Mouse (Mus musculus): ENCODE results near the gene Zfp551.
A peak's percentile ranks its signal among the peaks of the same experiment; 100 is the strongest.

GRCm38 (mm10) chr7:12422245-12422849 lies at the start of gene Zfp551:
- TF ChIP-seq POLR2A (IDR thresholded peaks at IDR 0.05; ENCODE audit: borderline replicate concordance, insufficient read depth, low read length) (0 out of 2 replicates have a peak, but pooled peaks have one; percentile 19), CTCF (IDR thresholded peaks at IDR 0.05; ENCODE audit: borderline replicate concordance, insufficient read depth, low read depth, low read length) (no peak)

Data from cerebellum, adult 2 months (tissue).